Mouse (Mus musculus) heart, embryonic 13.5 days (tissue): Measurements from ENCODE around the gene Dpf2. TPM values are rescaled to one million over a fixed set of nuclear protein-coding genes. Genes with fewer than 3 reads are reported as not detected.

Experiments
- ATAC-seq: fragments of 200-750 bp; cut with Nextera tagmentation; 2 replicates; pipeline ENCODE4 v1.8.0; 2017; ENCODE audit warnings: moderate TSS enrichment; ENCODE audit not compliant: insufficient number of reproducible peaks, low FRiP score, low TSS enrichment; ENCODE audit errors: extremely low read depth
- H3K27ac ChIP-seq: fragments of 300-500 bp; sonication (generic); replicated peaks from 2 replicates; pipeline ENCODE4 v1.5.1; 2015; ENCODE audit warnings: moderate library complexity, mild to moderate bottlenecking, inconsistent platforms
- H3K27me3 ChIP-seq: fragments of 300-500 bp; sonication (generic); replicated peaks from 2 replicates; pipeline ENCODE4 v1.6.1; 2015; ENCODE audit warnings: mild to moderate bottlenecking, inconsistent platforms
- H3K36me3 ChIP-seq: fragments of 300-500 bp; sonication (generic); 2 replicates; pipeline ENCODE4 v1.6.1; 2015; ENCODE audit warnings: mild to moderate bottlenecking, inconsistent platforms
- H3K4me1 ChIP-seq: fragments of 300-500 bp; sonication (generic); 2 replicates; pipeline ENCODE4 v1.6.1; 2015; ENCODE audit warnings: inconsistent platforms
- H3K4me2 ChIP-seq: fragments of 300-500 bp; sonication (generic); 2 replicates; pipeline ENCODE4 v1.6.1; 2015; ENCODE audit warnings: inconsistent platforms, mild to moderate bottlenecking, moderate library complexity
- H3K4me3 ChIP-seq: fragments of 300-500 bp; sonication (generic); 2 replicates; pipeline ENCODE4 v1.5.1; 2015; ENCODE audit warnings: moderate library complexity, mild to moderate bottlenecking, inconsistent platforms
- H3K9ac ChIP-seq: fragments of 300-500 bp; sonication (generic); 2 replicates; pipeline ENCODE4 v1.6.1; 2015; ENCODE audit warnings: inconsistent platforms, mild to moderate bottlenecking, moderate library complexity
- H3K9me3 ChIP-seq: fragments of 300-500 bp; sonication (generic); 2 replicates; pipeline ENCODE4 v1.6.1; 2016; ENCODE audit warnings: inconsistent platforms
- WGBS: fragments of 180-500 bp; shearing (Covaris S2); methylation state at CpG from one replicate; pipeline ENCODE4 v1.1.7; 2015; ENCODE audit warnings: mixed read lengths; 5-methylcytosine and 5-hydroxymethylcytosine counted together
- polyA plus RNA-seq: library from polyadenylated mRNA; unstranded; fragments of >200 nt; fragmentation: Nextera tagmentation; extraction: Ambion mirVana; gene quantifications from 2 replicates; pipeline ENCODE4 v1.2.1, GENCODE M21; 2015

The Dpf2 gene
- polyA plus RNA-seq = 98.1 and 104 TPM in 2 replicates

DNA sequence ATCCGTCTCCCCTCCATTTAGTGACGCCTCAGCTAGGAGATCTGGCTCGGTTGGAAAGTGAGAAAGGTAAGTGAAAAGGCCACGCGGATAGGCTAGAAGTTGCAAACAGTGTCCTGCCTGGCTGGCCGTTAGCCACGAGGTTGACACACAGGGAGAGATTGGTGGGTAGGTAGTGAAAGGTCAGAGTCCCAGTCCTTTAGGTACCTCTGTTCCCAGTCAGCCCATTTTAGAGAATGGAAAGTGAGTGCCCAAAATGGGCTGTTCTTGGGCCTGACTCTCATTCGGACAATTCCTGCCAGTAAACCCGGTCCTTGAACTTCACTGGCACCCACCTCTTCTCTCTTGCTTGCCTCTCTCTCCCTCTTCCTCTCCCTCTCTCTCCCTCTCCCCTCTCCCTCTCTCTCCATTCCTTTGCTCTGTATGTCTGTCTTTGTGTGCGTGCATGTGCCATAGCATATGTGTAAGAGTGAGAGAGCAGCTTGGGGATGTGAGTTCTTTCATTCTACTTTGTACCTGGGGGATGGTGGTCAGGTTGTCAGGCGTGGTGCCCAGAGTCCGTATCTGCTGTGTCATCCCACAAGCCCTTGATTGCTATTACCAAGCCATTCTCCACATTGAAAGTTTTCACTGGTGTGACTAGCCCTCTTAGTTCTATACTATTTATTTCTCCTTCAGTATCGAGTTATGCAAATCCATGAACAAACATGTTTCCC is at the start of gene Dpf2:
Gene Dpf2 (minus strand): TSS at position 4 of the 713 bp plus-strand sequence.
- Histone ChIP-seq H3K36me3 (peaks cover 42% of the 10 kb centered on the region), H3K4me3 (peak within 1 kb of the TSS; percentile 82), H3K9me3 (no peaks in the 10 kb centered on the region), H3K4me2 (peak within 1 kb of the TSS; percentile 72), H3K27me3 (no peaks in the 10 kb centered on the region), H3K9ac (peak within 1 kb of the TSS; percentile 94), H3K4me1 (peaks cover 36% of the 10 kb centered on the region), H3K27ac (peak within 1 kb of the TSS; percentile 90)
- no peak for ATAC-seq
- 16% methylated on average over 13 of the region's 13 CpGs for WGBS

DNA sequence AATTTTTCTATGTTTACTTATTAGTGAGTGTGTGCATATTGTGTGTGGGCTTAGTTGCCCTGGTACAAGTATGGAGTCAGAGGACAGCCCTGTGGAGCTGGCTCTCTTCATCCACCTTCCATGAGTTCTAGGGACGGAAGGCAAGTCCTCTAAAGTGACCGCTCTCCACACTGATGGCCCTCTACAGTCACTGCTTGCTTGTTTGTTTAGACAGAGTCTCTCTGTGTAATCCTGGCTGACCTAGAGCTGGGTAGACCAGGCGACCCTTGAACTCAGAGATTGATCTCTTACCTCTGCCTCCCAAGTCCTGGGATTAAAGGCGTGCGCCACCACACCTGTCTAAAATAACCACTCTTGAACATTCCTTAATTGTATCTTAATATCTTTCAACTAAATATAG is 44.6 kb upstream of the Dpf2 start:
- no peaks in the 10 kb centered on the region for H3K27me3 ChIP-seq
- peaks cover 66% of the 10 kb centered on the region for H3K36me3 ChIP-seq
- no peak overlapping the region for H3K9ac ChIP-seq
- H3K27ac ChIP-seq = no peak overlapping the region
- H3K4me1 ChIP-seq = peaks cover 52% of the 10 kb centered on the region
- 84% methylated on average over 5 of the region's 5 CpGs for WGBS
- no peak for ATAC-seq
- H3K4me3 ChIP-seq = no peak overlapping the region
- H3K4me2 ChIP-seq = no peak overlapping the region
- H3K9me3 ChIP-seq = no peaks in the 10 kb centered on the region

DNA sequence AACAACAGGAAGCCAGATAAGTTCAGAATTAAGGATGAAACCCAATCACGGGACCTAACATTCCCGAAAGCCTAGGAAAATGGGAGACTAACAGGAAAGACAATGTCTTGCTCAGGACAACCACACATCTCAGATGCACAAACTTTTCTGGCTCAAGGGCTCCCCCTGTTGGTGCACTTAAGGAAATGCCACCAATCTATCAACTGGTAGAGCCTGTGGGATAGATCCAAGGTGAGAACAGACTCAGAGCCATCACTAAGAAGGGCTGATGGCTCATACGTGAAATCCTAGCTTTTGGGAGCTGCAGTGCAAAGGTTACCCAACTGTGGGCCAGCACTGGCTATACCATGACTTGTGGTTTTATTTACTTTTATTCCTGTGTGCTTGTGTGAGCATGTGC is 43.9 kb upstream of the Dpf2 start:
- no peak overlapping the region for H3K9ac ChIP-seq
- no peak overlapping the region for H3K4me3 ChIP-seq
- peak overlapping the region; percentile 77; the same call in 1 of the 2 replicates for H3K27ac ChIP-seq
- ATAC-seq = no peak
- peaks cover 54% of the 10 kb centered on the region for H3K4me1 ChIP-seq
- WGBS = 20% methylated on average over 3 of the region's 3 CpGs
- peaks cover 66% of the 10 kb centered on the region for H3K36me3 ChIP-seq
- no peaks in the 10 kb centered on the region for H3K9me3 ChIP-seq
- H3K4me2 ChIP-seq = peak overlapping the region; percentile 49; the same call in 1 of the 2 replicates
- no peaks in the 10 kb centered on the region for H3K27me3 ChIP-seq

DNA sequence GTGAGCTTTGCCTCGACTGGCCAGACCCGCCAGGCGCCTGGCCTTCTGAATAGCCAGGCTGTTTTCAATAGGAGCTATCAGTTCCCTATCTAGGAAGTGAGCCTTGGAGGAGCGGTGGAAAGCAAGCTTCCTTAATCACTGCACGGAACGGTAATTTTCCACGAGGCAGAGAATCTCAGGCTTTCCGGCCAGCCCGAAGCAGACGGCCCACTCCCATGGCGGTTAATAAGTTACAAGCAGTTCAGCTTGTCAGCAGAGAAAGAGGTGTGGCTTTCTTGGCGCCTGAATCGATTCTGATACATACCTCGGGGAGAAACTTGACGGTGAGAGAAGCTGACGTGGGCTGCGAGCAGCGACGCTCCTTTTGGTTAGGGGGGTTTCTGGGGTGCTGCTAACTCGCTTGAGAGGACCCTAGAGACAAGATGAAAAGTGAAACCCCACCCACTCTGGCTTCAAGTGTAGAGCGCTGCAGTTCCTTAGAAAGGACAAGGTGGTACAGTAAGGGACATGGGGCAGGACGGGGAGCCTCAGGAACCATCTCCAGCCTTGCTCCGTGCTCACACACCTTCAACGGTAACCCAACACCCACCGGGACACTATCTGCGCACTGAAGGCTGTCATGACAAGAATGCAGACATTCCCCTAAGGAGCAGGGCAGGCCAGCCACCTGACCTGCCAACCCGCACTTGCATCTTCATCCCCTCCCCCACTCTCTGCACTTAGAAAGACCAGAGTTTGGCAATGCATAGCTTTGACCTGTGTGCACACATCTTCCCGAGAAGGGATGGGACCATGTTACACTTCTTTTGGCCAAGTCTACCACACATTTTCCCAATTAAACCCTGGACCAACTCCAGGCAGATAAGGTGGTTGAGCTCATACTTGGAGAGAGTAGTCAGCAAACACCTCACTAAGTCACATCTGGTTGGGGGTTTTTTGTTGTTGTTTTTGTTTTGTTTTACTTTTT is 43.2 kb upstream of the Dpf2 start:
- H3K4me2 ChIP-seq = peak overlapping the region; percentile 49
- H3K9me3 ChIP-seq = no peaks in the 10 kb centered on the region
- 53% methylated on average over 28 of the region's 28 CpGs for WGBS
- peaks cover 64% of the 10 kb centered on the region for H3K36me3 ChIP-seq
- no peaks in the 10 kb centered on the region for H3K27me3 ChIP-seq
- peak overlapping the region; percentile 22; the same call in 1 of the 2 replicates for H3K4me3 ChIP-seq
- H3K27ac ChIP-seq = peak overlapping the region; percentile 77
- 0 out of 2 replicates have a peak overlapping the region, but pooled peaks have one; percentile 58 for H3K9ac ChIP-seq
- peaks cover 54% of the 10 kb centered on the region for H3K4me1 ChIP-seq
- no peak for ATAC-seq

DNA sequence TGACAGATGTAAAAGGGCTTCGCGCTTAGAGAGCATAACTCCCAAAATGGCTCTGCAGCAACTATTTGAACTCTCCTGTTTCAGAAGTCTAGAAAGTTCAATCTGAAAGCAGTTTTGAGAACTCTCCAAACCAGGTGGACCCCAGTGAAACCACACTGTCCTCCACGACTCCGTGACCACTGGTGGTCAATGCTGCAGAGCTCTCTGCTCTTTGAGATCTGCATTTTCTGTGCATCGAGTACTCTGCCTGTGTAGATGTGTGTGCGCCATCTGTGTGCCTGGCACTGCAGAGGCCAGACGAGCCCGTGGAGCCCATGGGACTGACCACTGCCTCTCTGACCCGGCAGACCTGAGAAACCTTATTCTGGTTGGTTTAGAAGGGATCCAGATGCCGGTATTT is 42.1 kb upstream of the Dpf2 start:
- H3K27me3 ChIP-seq = no peaks in the 10 kb centered on the region
- H3K9ac ChIP-seq = 0 out of 2 replicates have a peak overlapping the region, but pooled peaks have one; percentile 40
- no peak overlapping the region for H3K4me3 ChIP-seq
- no peaks in the 10 kb centered on the region for H3K9me3 ChIP-seq
- H3K4me1 ChIP-seq = peaks cover 55% of the 10 kb centered on the region
- H3K36me3 ChIP-seq = peaks cover 65% of the 10 kb centered on the region
- H3K27ac ChIP-seq = peak overlapping the region; percentile 77
- no peak for ATAC-seq
- WGBS = 88% methylated on average over 10 of the region's 10 CpGs
- no peak overlapping the region for H3K4me2 ChIP-seq

DNA sequence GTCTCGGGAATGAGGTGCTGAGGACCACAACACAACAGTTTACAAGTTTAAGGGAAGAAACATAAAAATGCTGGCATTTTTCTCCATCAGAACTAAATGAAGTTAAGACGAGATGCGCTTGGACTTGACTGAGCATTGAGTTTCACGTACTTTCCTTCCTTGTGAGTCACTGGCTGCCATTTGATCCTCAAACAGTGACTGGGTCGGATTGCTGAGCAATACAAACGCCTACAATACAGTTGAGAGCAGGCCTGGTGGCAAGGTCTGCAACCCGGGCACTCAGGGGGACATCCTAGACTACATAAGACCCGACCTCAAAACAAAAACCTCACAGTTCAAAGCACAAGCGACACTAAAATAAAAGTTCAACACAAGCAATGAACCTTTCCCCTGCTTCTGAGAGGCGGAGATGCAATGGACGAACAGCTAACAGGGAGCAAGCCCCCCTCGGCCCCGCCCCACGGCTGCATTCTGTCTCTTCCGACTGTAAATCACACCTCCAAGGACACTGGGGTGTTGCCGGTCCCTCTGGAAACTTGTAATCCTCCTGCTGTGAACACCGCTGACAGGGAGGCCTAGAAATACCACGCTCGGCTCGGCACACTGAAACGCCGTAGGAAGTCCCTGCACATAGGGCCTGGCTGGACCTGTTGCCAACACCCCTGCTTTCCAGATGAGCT is 41.4 kb upstream of the Dpf2 start:
- no peak for ATAC-seq
- Histone ChIP-seq H3K9me3 (no peaks in the 10 kb centered on the region), H3K27me3 (no peaks in the 10 kb centered on the region), H3K27ac (peak overlapping the region; percentile 17; the same call in 1 of the 2 replicates), H3K36me3 (peaks cover 64% of the 10 kb centered on the region), H3K4me2 (no peak overlapping the region), H3K4me3 (no peak overlapping the region), H3K9ac (peak overlapping the region; percentile 65; the same call in 1 of the 2 replicates), H3K4me1 (peaks cover 55% of the 10 kb centered on the region)
- WGBS = 77% methylated on average over 22 of the region's 22 CpGs

DNA sequence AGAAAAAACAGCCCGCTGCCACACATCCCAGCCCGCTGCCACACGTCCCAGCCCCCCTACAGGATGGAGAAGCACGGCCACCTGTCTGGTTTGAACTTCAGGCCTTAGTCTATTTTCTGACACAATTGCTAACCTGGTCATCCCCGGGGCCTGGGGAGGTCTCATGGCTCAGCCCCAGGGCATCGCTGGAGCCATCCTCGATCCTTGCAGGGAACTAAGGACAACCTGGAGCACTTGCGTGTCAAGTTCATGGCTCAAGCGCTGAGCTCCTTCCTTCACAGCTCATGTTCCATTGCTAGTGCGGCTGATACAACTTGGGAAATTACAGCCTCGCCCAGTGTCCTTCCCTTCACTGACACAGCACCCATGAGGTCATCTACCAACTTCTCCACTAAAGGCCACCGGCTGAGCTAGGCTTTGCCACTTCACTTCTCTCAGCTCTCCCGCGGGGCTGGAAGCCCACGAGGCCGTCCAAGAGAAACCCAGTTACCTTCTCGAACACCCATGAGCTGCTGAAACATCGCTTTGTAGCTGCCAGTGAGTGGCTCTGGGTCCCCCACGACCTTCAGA is 40.5 kb upstream of the Dpf2 start:
- Histone ChIP-seq H3K27ac (peak overlapping the region; percentile 94), H3K27me3 (no peaks in the 10 kb centered on the region), H3K36me3 (peaks cover 64% of the 10 kb centered on the region), H3K4me1 (peaks cover 55% of the 10 kb centered on the region), H3K4me3 (no peak overlapping the region), H3K4me2 (no peak overlapping the region; the same call in 1 of the 2 replicates), H3K9ac (peak overlapping the region; percentile 65), H3K9me3 (no peaks in the 10 kb centered on the region)
- WGBS = 62% methylated on average over 19 of the region's 19 CpGs
- no peak for ATAC-seq

DNA sequence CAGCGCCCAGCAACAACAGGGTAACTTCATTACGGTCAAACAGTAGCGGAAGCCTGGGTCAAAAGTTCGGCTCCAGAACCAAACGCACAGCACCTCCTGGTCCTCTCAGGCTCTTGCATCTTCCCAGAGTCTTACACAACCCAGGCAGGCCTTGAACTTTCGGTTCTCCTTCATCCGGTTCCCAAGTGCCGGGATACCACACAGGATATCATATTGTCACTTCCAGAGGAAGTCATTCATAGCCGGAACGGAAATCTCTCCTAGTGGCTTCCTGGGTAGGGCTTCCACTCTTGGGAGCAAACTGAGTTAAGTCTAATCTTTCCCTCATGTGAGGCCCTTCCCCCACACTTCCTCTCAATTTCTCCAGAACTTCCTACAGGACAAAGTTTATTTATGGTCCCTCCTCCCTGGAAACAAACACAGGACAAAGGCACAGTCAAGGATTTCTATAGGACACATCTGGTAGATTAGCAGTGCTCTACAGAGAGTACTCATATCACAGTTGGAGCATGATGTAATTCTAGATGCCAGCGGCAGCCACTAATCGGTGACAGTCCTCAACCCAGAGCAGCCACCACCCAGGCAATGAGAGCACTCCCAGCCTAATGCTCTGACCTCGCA is 39.4 kb upstream of the Dpf2 start:
- no peaks in the 10 kb centered on the region for H3K27me3 ChIP-seq
- no peaks in the 10 kb centered on the region for H3K9me3 ChIP-seq
- peaks cover 66% of the 10 kb centered on the region for H3K36me3 ChIP-seq
- H3K9ac ChIP-seq = peak overlapping the region; percentile 65
- H3K27ac ChIP-seq = peak overlapping the region; percentile 94
- WGBS = 39% methylated on average over 13 of the region's 13 CpGs
- peak overlapping the region; percentile 9 for H3K4me3 ChIP-seq
- peaks cover 55% of the 10 kb centered on the region for H3K4me1 ChIP-seq
- ATAC-seq = peak; percentile 15; the same call in 1 of the 2 replicates
- H3K4me2 ChIP-seq = peak overlapping the region; percentile 44

DNA sequence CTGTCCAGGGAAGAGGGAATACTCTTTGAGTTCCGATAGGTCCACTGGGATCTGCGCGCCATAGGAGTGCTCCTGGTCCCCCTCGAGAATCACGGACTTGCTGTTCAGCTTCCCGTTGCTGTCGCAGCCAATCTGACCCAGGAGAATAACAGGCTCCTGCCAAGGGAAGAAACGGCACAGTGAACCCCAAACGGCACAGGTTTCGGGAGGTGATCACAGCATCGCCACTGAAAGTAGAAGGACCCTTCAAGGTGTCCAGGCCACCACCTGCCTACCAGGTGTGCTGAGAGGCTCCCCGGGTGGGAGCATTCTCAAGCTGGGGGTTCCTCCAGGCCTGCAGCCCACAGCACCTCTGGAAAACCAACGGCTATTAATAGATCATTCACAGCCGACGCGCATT is 38.8 kb upstream of the Dpf2 start:
- ATAC-seq = no peak
- WGBS = 68% methylated on average over 16 of the region's 16 CpGs
- H3K4me2 ChIP-seq = peak overlapping the region; percentile 44
- peaks cover 57% of the 10 kb centered on the region for H3K4me1 ChIP-seq
- H3K9ac ChIP-seq = peak overlapping the region; percentile 65
- peak overlapping the region; percentile 9 for H3K4me3 ChIP-seq
- no peaks in the 10 kb centered on the region for H3K27me3 ChIP-seq
- H3K36me3 ChIP-seq = peaks cover 66% of the 10 kb centered on the region
- peak overlapping the region; percentile 94 for H3K27ac ChIP-seq
- no peaks in the 10 kb centered on the region for H3K9me3 ChIP-seq

DNA sequence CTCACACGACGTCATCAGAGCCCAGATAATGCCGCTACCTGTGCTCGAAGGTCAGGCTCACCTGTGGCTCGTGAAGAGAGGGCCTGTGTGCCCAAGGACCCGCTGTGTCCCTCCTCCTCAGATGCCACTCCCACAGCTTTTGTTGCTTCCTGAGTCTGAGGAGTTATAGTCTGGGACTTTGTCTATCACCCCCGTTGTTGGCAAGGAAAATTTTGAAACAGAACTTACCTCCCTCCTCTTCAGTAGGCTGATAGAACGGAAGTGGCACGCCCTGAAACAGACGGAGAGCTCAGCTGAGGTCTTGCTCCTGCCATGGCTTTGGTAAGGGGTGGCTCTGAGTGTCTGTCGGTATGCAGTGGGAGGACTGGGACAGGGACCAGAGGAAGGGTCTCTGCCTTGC is 37.4 kb upstream of the Dpf2 start:
- no peak for ATAC-seq
- H3K4me3 ChIP-seq = no peak overlapping the region
- H3K4me2 ChIP-seq = no peak overlapping the region
- 88% methylated on average over 11 of the region's 11 CpGs for WGBS
- no peaks in the 10 kb centered on the region for H3K27me3 ChIP-seq
- no peaks in the 10 kb centered on the region for H3K9me3 ChIP-seq
- H3K36me3 ChIP-seq = peaks cover 66% of the 10 kb centered on the region
- H3K9ac ChIP-seq = no peak overlapping the region
- no peak overlapping the region for H3K27ac ChIP-seq
- peaks cover 59% of the 10 kb centered on the region for H3K4me1 ChIP-seq
